Mouse (Mus musculus) brain, embryonic 14.5 days (tissue): ENCODE results near the gene Grk5.

ENCODE experiments used
- CTCF ChIP-seq: fragments of 200-500 bp; IDR thresholded peaks from 2 replicates; pipeline ENCODE4 v1.5.1; 2012; ENCODE audit warnings: inconsistent platforms, mild to moderate bottlenecking, moderate library complexity, borderline replicate concordance; ENCODE audit not compliant: insufficient read depth, insufficient read length; ENCODE audit errors: extremely low read depth
- POLR2A ChIP-seq: fragments of 200-500 bp; IDR thresholded peaks from 2 replicates; pipeline ENCODE4 v1.6.1; 2012; ENCODE audit warnings: mild to moderate bottlenecking, inconsistent platforms, borderline replicate concordance; ENCODE audit not compliant: poor library complexity, insufficient read depth, insufficient read length, severe bottlenecking; ENCODE audit errors: extremely low read depth

DNA sequence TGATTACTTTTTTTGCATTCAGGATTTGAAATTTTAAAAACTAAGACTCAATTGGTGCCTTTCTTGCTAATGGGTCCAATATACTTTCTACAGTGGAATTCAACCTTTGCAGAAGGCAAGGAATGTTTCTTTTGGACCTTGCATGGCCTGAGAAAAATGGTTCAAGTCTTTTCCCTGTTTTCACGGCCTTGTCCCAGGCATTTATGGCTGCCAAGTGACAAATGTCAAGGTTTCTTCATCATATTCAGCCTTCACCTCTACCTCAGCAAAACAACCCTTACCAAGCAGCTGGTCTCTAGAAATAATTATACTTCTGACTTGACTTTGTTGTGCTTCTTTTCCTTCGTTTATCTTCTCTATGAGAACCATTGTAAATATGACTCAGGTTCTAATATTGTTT, 207.2 kb downstream of the Grk5 start:
- TF ChIP-seq CTCF (no peak), POLR2A (no peak)
